ENCODE assay signal across 8 mouse cellular contexts in genomic region chr8:19979536-19980345, GRCm38 (mm10).
DNase-seq lines count a peak whose midpoint lies in the region; ATAC-seq and TF ChIP-seq lines count a peak whose summit lies in the region.

No protein-coding gene starts in this region.

- ATAC-seq in erythroid progenitor cell, adult 5-6 weeks (replicated peaks; ENCODE audit: low FRiP score, poor library complexity, severe bottlenecking): peak; percentile 90
- no peak for ATAC-seq in heart, embryonic 13.5 days (ENCODE audit: extremely low read depth, insufficient number of reproducible peaks, low FRiP score, low TSS enrichment)
- peak; percentile 100 for ATAC-seq in kidney, postnatal 0 days (replicated peaks; ENCODE audit: low FRiP score, low read depth)
- ATAC-seq in liver, embryonic 16.5 days (ENCODE audit: low read depth): peak; percentile 92
- peak; percentile 95 for ATAC-seq in neural tube, embryonic 14.5 days (ENCODE audit: low read depth)

- H3K4me2 ChIP-seq in heart, embryonic 13.5 days: peak overlapping the region; percentile 80
- H3K4me2 ChIP-seq in kidney, postnatal 0 days (ENCODE audit: low read length): peak overlapping the region; percentile 68
- H3K4me2 ChIP-seq in liver, embryonic 16.5 days (ENCODE audit: low read depth, low read length): peak overlapping the region; percentile 65
- H3K4me2 ChIP-seq in neural tube, embryonic 14.5 days (ENCODE audit: low read depth, low read length): peak overlapping the region; percentile 51

- WGBS in heart, embryonic 13.5 days: 9% methylated on average over 32 of the region's 42 CpGs
- WGBS in kidney, postnatal 0 days: 8% methylated on average over 42 of the region's 42 CpGs
- WGBS in liver, embryonic 16.5 days (ENCODE audit: insufficient replicate concordance): 7% methylated on average over 42 of the region's 42 CpGs
- 8% methylated on average over 39 of the region's 42 CpGs for WGBS in neural tube, embryonic 14.5 days

- no peaks in the 10 kb centered on the region for H3K27me3 ChIP-seq in heart, embryonic 13.5 days (replicated peaks)
- H3K27me3 ChIP-seq in kidney, postnatal 0 days (ENCODE audit: insufficient read depth, low read length): no peaks in the 10 kb centered on the region
- no peaks in the 10 kb centered on the region for H3K27me3 ChIP-seq in liver, embryonic 16.5 days (ENCODE audit: control insufficient read depth, insufficient read depth, low read depth, low read length)
- H3K27me3 ChIP-seq in neural tube, embryonic 14.5 days (ENCODE audit: control insufficient read depth, insufficient read depth, low read length): no peaks in the 10 kb centered on the region
- no peaks in the 10 kb centered on the region for H3K27me3 ChIP-seq in testis, adult 2 months (ENCODE audit: control insufficient read depth, insufficient read depth, low read length)

- peaks cover 23% of the 10 kb centered on the region for H3K36me3 ChIP-seq in heart, embryonic 13.5 days
- no peaks in the 10 kb centered on the region for H3K36me3 ChIP-seq in kidney, postnatal 0 days (ENCODE audit: insufficient read depth, low read length)
- H3K36me3 ChIP-seq in liver, embryonic 16.5 days (ENCODE audit: control insufficient read depth, insufficient read depth): no peaks in the 10 kb centered on the region
- no peaks in the 10 kb centered on the region for H3K36me3 ChIP-seq in neural tube, embryonic 14.5 days (ENCODE audit: control insufficient read depth, insufficient read depth, low read length)
- no peaks in the 10 kb centered on the region for H3K36me3 ChIP-seq in testis, adult 2 months (ENCODE audit: control insufficient read depth, insufficient read depth, low read length)

- H3K9ac ChIP-seq in heart, embryonic 13.5 days: peak overlapping the region; percentile 84
- H3K9ac ChIP-seq in kidney, postnatal 0 days (ENCODE audit: low read depth, low read length): peak overlapping the region; percentile 67
- H3K9ac ChIP-seq in liver, embryonic 16.5 days (ENCODE audit: low read depth, low read length): peak overlapping the region; percentile 64
- H3K9ac ChIP-seq in neural tube, embryonic 14.5 days (replicated peaks; ENCODE audit: low read depth, low read length): peak overlapping the region; percentile 53

- peaks cover 23% of the 10 kb centered on the region for H3K9me3 ChIP-seq in heart, embryonic 13.5 days
- H3K9me3 ChIP-seq in kidney, postnatal 0 days (replicated peaks; ENCODE audit: low read length): no peaks in the 10 kb centered on the region; the same call in 1 of the 2 replicates
- no peaks in the 10 kb centered on the region for H3K9me3 ChIP-seq in liver, embryonic 16.5 days (replicated peaks; ENCODE audit: control insufficient read depth, low read length)
- H3K9me3 ChIP-seq in neural tube, embryonic 14.5 days (ENCODE audit: control insufficient read depth, low read length): no peaks in the 10 kb centered on the region

- TF ChIP-seq POLR2A in testis, adult 2 months (IDR thresholded peaks at IDR 0.05; ENCODE audit: control insufficient read depth, low read depth, low read length): peak; percentile 82

- DNase-seq in CD4-positive helper T cell, adult 2 months (ENCODE audit: low read depth, low spot score): peak; percentile 80
- DNase-seq in kidney, postnatal 0 days (ENCODE audit: low spot score): peak; percentile 77

- H3K27ac ChIP-seq in brown adipose tissue, adult 24 weeks (replicated peaks; ENCODE audit: low read depth, low read length): no peak overlapping the region
- H3K27ac ChIP-seq in heart, embryonic 13.5 days (replicated peaks): no peak overlapping the region
- no peak overlapping the region for H3K27ac ChIP-seq in kidney, postnatal 0 days
- no peak overlapping the region for H3K27ac ChIP-seq in liver, embryonic 16.5 days (ENCODE audit: low read length)
- H3K27ac ChIP-seq in neural tube, embryonic 14.5 days (ENCODE audit: low read depth, low read length): no peak overlapping the region
- H3K27ac ChIP-seq in testis, adult 2 months (ENCODE audit: control insufficient read depth, insufficient read depth, low read depth, low read length): peak overlapping the region; percentile 73

- no peaks in the 10 kb centered on the region for H3K4me1 ChIP-seq in brown adipose tissue, adult 24 weeks (ENCODE audit: control insufficient read depth, insufficient read depth, insufficient read length, low read length)
- peaks cover 4% of the 10 kb centered on the region for H3K4me1 ChIP-seq in heart, embryonic 13.5 days
- H3K4me1 ChIP-seq in kidney, postnatal 0 days (replicated peaks; ENCODE audit: insufficient read depth, low read length): no peaks in the 10 kb centered on the region
- no peaks in the 10 kb centered on the region for H3K4me1 ChIP-seq in liver, embryonic 16.5 days (ENCODE audit: control insufficient read depth, low read depth, low read length)
- H3K4me1 ChIP-seq in neural tube, embryonic 14.5 days (ENCODE audit: control insufficient read depth, insufficient read depth, low read length): no peaks in the 10 kb centered on the region
- no peaks in the 10 kb centered on the region for H3K4me1 ChIP-seq in testis, adult 2 months (ENCODE audit: control insufficient read depth, insufficient read depth, low read length)

- peak; percentile 92 for TF ChIP-seq CTCF in kidney, postnatal 0 days (IDR thresholded peaks at IDR 0.05; ENCODE audit: low read depth)
- peak; percentile 79 for TF ChIP-seq CTCF in testis, adult 2 months (IDR thresholded peaks at IDR 0.05; ENCODE audit: control insufficient read depth, insufficient read depth, insufficient replicate concordance, low read depth, low read length)

- H3K4me3 ChIP-seq in brown adipose tissue, adult 24 weeks (ENCODE audit: insufficient read depth, low read depth, low read length): peak overlapping the region; percentile 78
- H3K4me3 ChIP-seq in heart, embryonic 13.5 days: peak overlapping the region; percentile 64
- H3K4me3 ChIP-seq in kidney, postnatal 0 days (replicated peaks; ENCODE audit: low read depth, low read length): peak overlapping the region; percentile 40
- peak overlapping the region; percentile 64 for H3K4me3 ChIP-seq in liver, embryonic 16.5 days (ENCODE audit: low read depth, low read length)
- peak overlapping the region; percentile 40 for H3K4me3 ChIP-seq in neural tube, embryonic 14.5 days (ENCODE audit: low read depth, low read length)
- peak overlapping the region; percentile 92 for H3K4me3 ChIP-seq in testis, adult 2 months (ENCODE audit: control insufficient read depth, low read depth, low read length)

Comparison
In these comparisons a context has a peak if more than half of its experiments do, and no peak if none do; other contexts are left out.
1. H3K4me3 ChIP-seq: peak in every context shown above with its lines; median percentile 92 in testis, adult 2 months; 78 in brown adipose tissue, adult 24 weeks; 64 in heart, embryonic 13.5 days; 64 in liver, embryonic 16.5 days; 40 in kidney, postnatal 0 days; 40 in neural tube, embryonic 14.5 days.